Mouse (Mus musculus): ENCODE results near the gene Nit2.

DNA sequence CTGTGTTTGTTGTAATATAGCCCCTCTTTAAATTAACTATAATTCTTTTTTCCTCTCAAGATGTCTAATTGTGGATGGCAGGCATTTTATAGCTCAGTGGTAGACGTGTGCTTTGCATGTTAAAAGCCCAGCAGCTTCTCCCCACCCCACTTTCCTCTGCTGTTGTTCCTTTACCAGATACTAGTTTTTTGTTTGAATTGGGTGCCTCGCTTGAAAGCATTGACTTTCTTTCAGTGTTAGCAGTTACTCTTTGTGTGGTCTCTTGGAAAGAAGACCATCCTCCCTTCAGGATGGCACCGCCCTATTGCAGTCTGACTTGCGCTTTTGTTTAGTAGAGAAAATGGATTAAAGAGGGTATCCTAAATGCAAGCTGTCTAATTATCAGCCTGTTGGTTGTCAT is 35.6 kb downstream of the Nit2 start:
- no peak for TF ChIP-seq TCF12 (IDR thresholded peaks at IDR 0.05; ENCODE audit: insufficient read depth, poor library complexity, severe bottlenecking)
- TF ChIP-seq POLR2A (IDR thresholded peaks at IDR 0.05; ENCODE audit: insufficient read length, low read depth): no peak
- no peak for TF ChIP-seq SRF (IDR thresholded peaks at IDR 0.05; ENCODE audit: control insufficient read depth, insufficient read length, low read depth)
- no peak for TF ChIP-seq CEBPB (IDR thresholded peaks at IDR 0.05; ENCODE audit: insufficient read depth, poor library complexity, severe bottlenecking)
- no peak for TF ChIP-seq MYOD1 (IDR thresholded peaks at IDR 0.05; ENCODE audit: control insufficient read depth in 1 of 3, insufficient read length in 2 of 3, low read depth in 2 of 3)
- TF ChIP-seq E2F4 (IDR thresholded peaks at IDR 0.05; ENCODE audit: insufficient read depth): no peak
- TF ChIP-seq MYOG (IDR thresholded peaks at IDR 0.05; ENCODE audit: control insufficient read depth in 1 of 3, insufficient read depth in 1 of 3, insufficient read length in 2 of 3, low read depth in 2 of 3): no peak
- no peak for TF ChIP-seq MAX (IDR thresholded peaks at IDR 0.05; ENCODE audit: low read depth)
- no peak for TF ChIP-seq POLR2AphosphoS2 (IDR thresholded peaks at IDR 0.05; ENCODE audit: insufficient read length, low read depth)
- TF ChIP-seq USF1 (IDR thresholded peaks at IDR 0.05; ENCODE audit: low read depth): no peak
